ENCODE assay signal across 1 mouse cellular context in the genomic region with DNA sequence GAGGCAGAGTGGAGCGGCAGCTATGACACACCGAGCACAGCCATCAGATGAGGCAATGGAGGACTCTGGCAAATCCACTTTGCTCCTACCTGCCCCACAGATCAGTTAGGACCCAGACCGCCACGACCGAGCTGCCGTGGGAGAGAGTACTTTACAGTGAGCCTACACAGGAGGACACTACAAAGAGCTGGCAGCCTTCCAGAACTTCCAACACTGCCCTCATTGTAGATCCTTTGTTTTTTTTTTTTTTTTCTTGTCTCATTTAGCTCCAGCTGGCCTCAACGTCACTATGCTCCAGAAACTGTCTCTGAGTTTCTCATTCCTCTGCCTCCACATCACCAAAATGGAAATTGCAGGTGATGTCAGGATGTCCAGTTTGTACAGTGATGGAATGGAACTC.
TF ChIP-seq lines count a peak whose summit lies in the region.

No protein-coding gene starts in this region.

TF ChIP-seq in MEL, 35 proteins besides CTCF, POLR2A, EP300 and RAD21:
- TF ChIP-seq ELF1 (IDR thresholded peaks at IDR 0.05; ENCODE audit: low read depth, low read length) (no peak), KAT2A (conservative IDR thresholded peaks at IDR 0.05; ENCODE audit: low read depth, low read length) (no peak), MEF2A (IDR thresholded peaks at IDR 0.05; ENCODE audit: extremely low read depth, insufficient replicate concordance, low read depth, low read length, poor library complexity, severe bottlenecking) (no peak), MAX (IDR thresholded peaks at IDR 0.05; ENCODE audit: low read length) (no peak), TCF12 (IDR thresholded peaks at IDR 0.05; ENCODE audit: low read depth, low read length) (no peak), ZMIZ1 (IDR thresholded peaks at IDR 0.05; ENCODE audit: low read depth, low read length) (no peak), ZKSCAN1 (IDR thresholded peaks at IDR 0.05; ENCODE audit: low read depth, low read length) (no peak), POLR2AphosphoS5 (IDR thresholded peaks at IDR 0.05; ENCODE audit: borderline replicate concordance, low read depth, low read length) (no peak), SIN3A (IDR thresholded peaks at IDR 0.05; ENCODE audit: low read length) (no peak), CHD2 (IDR thresholded peaks at IDR 0.05; ENCODE audit: low read length) (no peak), MAZ (IDR thresholded peaks at IDR 0.05; ENCODE audit: low read depth, low read length) (no peak), CHD1 (IDR thresholded peaks at IDR 0.05; ENCODE audit: low read depth, low read length) (no peak), GABPA (IDR thresholded peaks at IDR 0.05; ENCODE audit: low read depth, low read length) (no peak)
